Mouse (Mus musculus) lung, postnatal 0 days (tissue): ENCODE measurements around the gene Shc3.

Experiments
- CTCF ChIP-seq: IDR thresholded peaks from 2 replicates; pipeline ENCODE4 v1.5.1; 2016; ENCODE audit warnings: antibody characterized with exemption, mild to moderate bottlenecking
- EP300 ChIP-seq: IDR thresholded peaks from 2 replicates; pipeline ENCODE4 v1.6.1; 2016; ENCODE audit warnings: antibody characterized with exemption, mild to moderate bottlenecking, control low read depth

DNA sequence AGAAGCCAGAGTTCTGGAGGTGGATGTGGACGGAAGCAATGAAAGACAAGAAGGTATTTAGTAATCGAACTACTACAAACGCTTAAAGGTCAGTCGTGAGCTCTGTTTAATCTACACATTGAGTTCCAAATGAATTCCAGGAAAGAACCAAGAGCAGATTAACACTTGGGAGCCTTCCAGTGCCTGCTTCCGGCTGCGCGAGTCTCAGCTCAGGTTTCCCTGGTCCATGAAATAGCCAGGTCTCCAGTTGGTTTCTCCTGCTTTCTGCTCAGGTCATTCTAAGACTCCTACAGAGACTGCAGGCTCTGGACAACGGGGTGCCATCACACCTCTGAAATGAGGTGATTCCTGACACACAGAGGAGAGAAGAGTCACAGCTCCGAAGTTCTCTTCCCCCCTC, 41.8 kb upstream of the Shc3 start:
- no peak for TF ChIP-seq CTCF
- no peak for TF ChIP-seq EP300
